Mouse (Mus musculus) ES-E14 (cell line): Measurements from ENCODE around the gene Alk.

Source experiments
- HCFC1 ChIP-seq: IDR thresholded peaks from 2 replicates; pipeline ENCODE4 v1.6.1; 2012; ENCODE audit warnings: low read length, inconsistent platforms, borderline replicate concordance; ENCODE audit not compliant: insufficient read depth
- MAFK ChIP-seq: IDR thresholded peaks from 2 replicates; pipeline ENCODE4 v1.6.1; 2014; ENCODE audit warnings: mild to moderate bottlenecking, low read depth, low read length, inconsistent platforms; ENCODE audit not compliant: insufficient read depth

DNA sequence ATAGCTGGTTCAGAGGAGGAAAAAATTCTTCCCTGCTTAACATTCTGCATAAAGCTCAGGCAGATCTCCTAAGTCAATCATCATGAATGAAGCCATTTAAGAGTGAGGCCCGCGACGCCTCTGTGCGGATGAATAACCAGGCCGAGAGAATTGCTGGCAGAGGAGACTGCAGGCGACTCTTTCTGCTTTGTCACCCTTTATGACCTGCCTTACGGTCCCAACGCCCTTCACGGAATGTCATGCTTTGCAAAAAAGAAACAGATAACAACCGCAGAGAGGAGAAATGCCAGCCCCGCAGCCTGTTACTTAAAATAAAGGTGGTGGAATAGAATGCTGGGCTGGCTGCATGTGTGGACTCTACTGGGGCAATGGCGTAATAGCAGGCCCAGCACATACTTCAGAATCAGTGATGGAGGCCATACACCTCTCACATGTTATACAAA, 517.1 kb downstream of the Alk start:
- TF ChIP-seq HCFC1: no peak
- TF ChIP-seq MAFK: no peak
